Mouse (Mus musculus): Measurements from ENCODE around the gene Cbx4.
A peak's percentile ranks its signal among the peaks of the same experiment; 100 is the strongest.

Gene Cbx4

DNA sequence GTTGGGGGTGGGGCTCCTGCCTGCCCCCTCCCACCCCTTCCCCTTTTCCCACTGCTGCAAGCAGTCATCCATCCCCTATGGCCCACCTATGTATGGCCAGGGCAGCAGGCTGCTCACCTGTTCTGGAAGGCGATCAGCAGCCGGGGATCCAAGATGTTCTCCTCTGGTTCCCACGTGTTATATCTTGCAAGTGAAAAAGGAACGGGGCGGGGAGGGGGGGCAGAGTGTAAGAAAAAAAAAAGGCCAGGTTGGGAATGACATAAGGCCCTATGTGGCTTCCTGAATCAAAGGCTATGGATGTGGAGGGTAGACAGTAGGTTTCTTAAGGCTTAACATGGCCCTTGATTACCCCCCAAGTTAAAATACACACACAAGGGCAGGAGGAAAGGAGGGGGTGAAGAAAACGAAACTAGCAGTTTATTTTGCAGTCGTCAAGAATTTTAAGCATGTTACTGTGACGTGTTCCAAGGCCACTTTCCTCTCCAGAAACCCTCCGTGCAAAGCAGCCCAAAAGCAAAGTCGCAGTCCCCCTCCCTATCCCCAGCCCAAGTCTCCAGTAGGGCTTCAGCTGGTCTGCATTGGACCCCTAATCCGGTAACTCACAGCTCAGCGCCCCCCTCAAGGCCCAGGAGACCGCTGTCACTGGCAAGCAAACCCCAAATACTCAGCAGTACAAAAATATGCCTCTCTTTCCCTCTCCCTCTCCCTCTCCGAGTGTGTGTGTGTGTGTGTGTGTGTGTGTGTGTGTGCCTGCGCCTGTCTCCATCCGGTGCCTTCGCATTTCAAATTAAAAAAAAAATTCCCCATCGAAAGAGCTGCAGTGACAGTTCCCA is 1.4 kb downstream of the Cbx4 start:
- peak; percentile 56 for DNase-seq (ENCODE audit: low spot score)

- peak; percentile 27 for DNase-seq (ENCODE audit: low spot score)
These were observed 2.1 kb downstream of the Cbx4 start for GRCm38 (mm10) chr11:119083724-119084445.

GRCm38 (mm10) chr11:119082638-119083599 is 3.1 kb downstream of the Cbx4 start:
- DNase-seq (ENCODE audit: low spot score), result peak; percentile 40

- peak; percentile 51 for DNase-seq (ENCODE audit: low spot score)
These were observed 4.0 kb downstream of the Cbx4 start for GRCm38 (mm10) chr11:119081839-119082637.

- peak; percentile 33 for DNase-seq (ENCODE audit: low spot score)
These were observed 4.7 kb downstream of the Cbx4 start for GRCm38 (mm10) chr11:119081148-119081838.

DNA sequence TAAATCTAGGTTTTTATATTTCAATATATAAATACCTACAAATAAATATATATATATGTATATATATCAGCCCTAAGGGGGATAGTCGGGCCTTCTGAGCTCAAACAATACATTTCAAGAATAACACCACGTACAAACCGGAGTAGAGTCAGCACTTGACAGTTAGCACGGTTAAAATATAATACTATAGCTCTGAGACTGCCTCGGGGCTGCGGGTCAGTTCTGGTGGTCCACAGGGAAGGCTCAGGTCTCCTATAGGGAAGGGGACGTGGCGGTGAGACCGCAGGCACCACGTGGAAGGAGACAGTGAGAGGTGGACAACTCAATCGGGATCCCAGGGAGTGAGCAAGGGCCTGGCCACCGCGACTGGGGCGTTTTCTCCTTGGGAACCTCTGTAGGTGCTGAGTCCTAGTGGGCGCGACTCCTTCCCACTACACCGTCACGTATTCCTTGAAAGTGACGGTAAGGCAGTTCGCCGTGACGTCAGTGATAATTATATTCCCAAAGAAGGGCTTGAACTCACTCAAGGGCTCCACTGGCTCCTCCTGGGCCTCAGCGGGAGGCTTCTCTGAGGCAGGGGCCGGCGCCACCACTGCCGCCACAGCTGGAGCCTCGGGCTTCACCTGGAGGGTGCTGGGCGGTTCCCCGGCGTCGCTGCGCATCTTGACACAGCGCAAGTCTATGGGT is 5.4 kb downstream of the Cbx4 start:
- DNase-seq (ENCODE audit: low spot score), result peak; percentile 24

GRCm38 (mm10) chr11:119079445-119079837 is 6.6 kb downstream of the Cbx4 start:
- DNase-seq (ENCODE audit: low spot score), result no peak

- peak; percentile 59 for DNase-seq (ENCODE audit: low spot score)
These were observed 7.2 kb downstream of the Cbx4 start for GRCm38 (mm10) chr11:119078691-119079444.

DNA sequence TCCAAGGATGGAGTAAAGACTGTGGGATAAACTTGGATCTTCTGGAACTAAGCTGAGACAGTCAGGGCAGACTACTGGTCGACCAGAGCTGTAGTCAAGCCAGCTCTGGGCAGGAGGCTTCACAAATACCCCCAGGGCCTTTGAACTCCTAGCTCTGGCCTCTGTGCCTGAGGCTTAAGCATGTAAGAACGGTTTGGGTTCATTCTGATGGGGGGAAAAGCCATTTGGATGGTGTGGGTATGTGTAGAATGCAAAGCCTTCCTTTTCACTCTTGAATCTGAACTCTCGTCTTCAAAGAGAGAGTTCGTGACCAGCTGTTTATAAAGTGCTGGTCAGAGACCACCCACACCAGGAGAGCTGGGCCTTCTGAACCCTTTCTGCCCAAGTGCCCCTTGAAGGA is 8.3 kb downstream of the Cbx4 start:
- DNase-seq (ENCODE audit: low spot score), result no peak

DNA sequence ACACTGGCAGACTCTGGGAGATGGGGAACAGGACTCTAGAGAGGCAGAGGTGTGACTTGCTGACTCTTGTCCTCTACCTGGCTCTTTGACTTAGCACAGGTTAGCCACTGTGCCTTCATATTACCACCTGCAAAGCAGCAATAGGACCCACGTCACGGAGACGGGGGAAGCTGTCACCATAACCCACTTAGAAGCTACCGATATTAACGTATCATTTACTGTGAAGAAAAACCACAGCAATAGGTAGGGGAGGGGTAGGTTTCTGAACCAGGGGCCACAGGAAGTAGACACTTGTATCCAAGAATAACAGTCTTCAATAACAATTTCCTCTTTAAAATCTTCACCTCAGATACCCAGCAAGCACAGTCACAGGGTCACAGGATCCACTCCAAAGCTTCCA is 10.2 kb downstream of the Cbx4 start:
- no peak for DNase-seq (ENCODE audit: low spot score)

- no peak for DNase-seq (ENCODE audit: low spot score)
These were observed 12.1 kb downstream of the Cbx4 start for GRCm38 (mm10) chr11:119073876-119074433.

- DNase-seq (ENCODE audit: low spot score), result no peak
These were observed 13.0 kb downstream of the Cbx4 start for GRCm38 (mm10) chr11:119072986-119073385.

DNA sequence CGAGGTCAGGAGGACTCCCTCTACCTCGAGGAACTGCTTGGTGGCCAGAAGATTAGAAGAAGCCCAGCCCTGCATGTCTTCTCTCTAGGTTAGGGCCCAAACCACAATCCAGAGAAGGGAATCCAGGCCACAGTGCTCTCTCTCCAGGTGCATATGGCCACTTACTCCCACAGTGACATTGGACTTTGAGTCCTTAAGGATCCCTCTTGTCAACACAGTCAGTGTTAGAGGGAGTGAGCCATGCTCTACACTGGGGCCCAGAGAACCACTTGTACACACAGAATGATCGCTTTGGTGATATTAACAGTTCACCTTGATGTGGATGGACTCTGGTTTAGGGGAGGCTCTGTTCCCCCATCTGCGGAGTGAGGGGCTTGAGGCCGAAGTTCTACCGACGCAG is 13.8 kb downstream of the Cbx4 start:
- DNase-seq (ENCODE audit: low spot score), result no peak

- DNase-seq (ENCODE audit: low spot score), result no peak
These were observed 19.2 kb downstream of the Cbx4 start for GRCm38 (mm10) chr11:119066841-119067240.

DNA sequence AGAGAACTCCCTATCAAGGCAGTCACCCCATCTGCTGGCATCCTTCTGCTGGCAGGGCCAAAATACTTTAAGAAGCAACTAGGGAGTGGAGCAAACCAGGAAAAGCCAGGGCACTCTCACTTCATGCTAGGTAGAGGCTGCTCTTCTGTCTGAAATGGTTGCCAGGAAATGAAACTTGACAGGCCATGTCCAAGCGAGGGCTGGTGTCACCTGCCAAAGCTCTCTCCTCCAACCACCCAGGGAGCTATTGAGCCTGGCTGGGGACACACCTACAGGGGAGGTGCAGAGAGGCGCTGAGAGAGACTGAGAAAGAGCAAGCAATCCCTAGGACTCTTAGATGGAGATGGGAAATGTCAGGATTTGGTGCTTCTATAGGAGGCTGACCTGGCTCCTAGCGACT is 26.8 kb downstream of the Cbx4 start:
- DNase-seq (ENCODE audit: low spot score), result no peak

DNA sequence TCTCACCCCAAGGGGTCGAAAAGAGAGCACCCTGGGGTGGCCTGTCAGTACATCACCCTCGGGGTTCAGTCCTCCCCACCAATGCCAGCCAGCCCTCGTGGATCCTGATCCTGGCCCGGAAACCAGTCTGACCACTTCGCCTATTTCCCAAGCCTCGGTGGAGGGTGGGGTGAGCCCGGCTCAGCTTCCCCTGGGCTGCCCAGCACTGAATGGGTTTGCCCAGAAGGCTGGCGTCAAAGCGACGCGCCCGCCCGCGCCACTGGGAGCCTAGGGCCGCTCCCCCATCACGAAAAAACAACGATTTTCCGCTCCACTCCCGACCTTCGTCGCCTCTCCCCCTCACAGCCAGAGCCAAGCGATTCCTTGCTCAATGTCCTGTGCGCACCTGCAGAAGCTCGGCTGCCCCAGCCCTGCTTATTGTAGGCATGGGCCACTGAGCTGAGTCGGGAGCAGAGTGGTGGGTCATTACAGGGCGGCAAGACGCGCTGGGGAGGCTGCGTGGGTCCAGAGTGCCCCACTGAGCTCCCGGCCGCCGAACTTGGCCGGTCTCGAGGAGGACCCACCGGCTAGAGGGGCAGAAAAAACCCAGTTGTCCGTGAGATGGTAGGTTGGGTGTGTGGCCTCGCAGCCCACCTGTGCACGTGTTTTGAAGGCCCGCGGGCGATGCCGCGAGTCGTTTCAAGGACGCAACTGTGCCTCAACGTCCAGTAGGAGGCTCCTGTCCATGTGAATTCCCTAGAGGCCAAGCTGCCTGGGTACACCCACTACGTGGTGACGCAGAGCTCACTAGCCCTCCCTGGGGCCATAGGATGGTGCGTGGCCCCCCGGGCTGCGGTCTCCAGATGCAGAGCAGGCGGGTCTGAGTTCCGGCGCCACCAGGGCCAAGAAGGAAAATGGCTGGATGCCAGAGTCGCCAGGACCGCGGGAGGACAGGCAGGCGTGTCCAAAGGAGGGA is 27.7 kb downstream of the Cbx4 start:
- peak; percentile 56 for DNase-seq (ENCODE audit: low spot score)

DNA sequence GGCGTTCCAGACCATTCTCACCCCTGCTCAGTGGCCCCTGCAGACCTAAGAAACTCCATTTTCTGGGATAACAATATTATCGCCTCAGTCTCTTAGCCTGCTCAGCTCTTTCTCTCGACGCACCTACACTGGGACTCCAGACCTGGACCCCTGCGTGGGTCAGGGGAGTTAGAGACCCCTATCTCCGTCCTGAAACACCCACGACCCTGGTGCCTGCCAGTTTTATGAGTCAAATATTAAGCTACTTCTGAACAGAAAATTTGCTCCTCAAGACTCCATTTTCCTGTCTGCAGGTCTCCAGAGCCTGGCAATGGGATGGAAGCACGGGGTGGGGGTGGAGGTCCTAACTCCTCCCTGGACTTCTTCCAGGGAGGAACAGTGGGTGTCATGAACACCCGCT is 28.7 kb downstream of the Cbx4 start:
- peak; percentile 64 for DNase-seq (ENCODE audit: low spot score)
